Mouse (Mus musculus) urinary bladder, postnatal 36 days (tissue): ENCODE data around the gene Sema4a.

Source experiments
- DNase-seq, 2 experiments: peaks; one replicate each; pipeline ENCODE4 v3.0.0; 2022; ENCODE audit warnings: low spot score in 2 of 2, mixed read lengths in 1 of 2

The Sema4a gene

GRCm38 (mm10) chr3:88460983-88461696, at the start of gene Sema4a:
Gene Sema4a, minus strand, starts transcription at chr3:88461182.
- no peak for DNase-seq

- peak; percentile 88 to 95 for DNase-seq
Measured at GRCm38 (mm10) chr3:88509692-88510420, 48.9 kb upstream of the Sema4a start, which contains the start of gene Lmna. Gene Lmna, minus strand, starts transcription at chr3:88509956.

- no peak for DNase-seq
Measured at GRCm38 (mm10) chr3:88509250-88509649, 48.3 kb upstream of the Sema4a start.

GRCm38 (mm10) chr3:88505765-88506164, 44.8 kb upstream of the Sema4a start:
- no peak for DNase-seq

GRCm38 (mm10) chr3:88505081-88505480, 44.1 kb upstream of the Sema4a start:
- DNase-seq, result no peak

GRCm38 (mm10) chr3:88503881-88504746, 43.1 kb upstream of the Sema4a start:
- DNase-seq, result no peak

- peak in 1 of 2 experiments; percentile 76 for DNase-seq
Measured at GRCm38 (mm10) chr3:88503505-88503863, 42.5 kb upstream of the Sema4a start.

GRCm38 (mm10) chr3:88502641-88503504, 41.9 kb upstream of the Sema4a start:
- DNase-seq, result peak; percentile 87 to 94

GRCm38 (mm10) chr3:88502031-88502571, 41.1 kb upstream of the Sema4a start:
- DNase-seq, result peak in 1 of 2 experiments; percentile 71

- DNase-seq, result no peak
Measured at GRCm38 (mm10) chr3:88501366-88502030, 40.5 kb upstream of the Sema4a start.

GRCm38 (mm10) chr3:88500655-88501365, 39.8 kb upstream of the Sema4a start:
- DNase-seq, result no peak

- DNase-seq, result no peak
Measured at GRCm38 (mm10) chr3:88500087-88500486, 39.1 kb upstream of the Sema4a start.

GRCm38 (mm10) chr3:88499580-88499979, 38.6 kb upstream of the Sema4a start:
- DNase-seq, result no peak

- DNase-seq, result no peak
Measured at GRCm38 (mm10) chr3:88495741-88496415, 34.9 kb upstream of the Sema4a start.

GRCm38 (mm10) chr3:88494836-88495628, 34.0 kb upstream of the Sema4a start:
- peak; percentile 64 to 81 for DNase-seq

- no peak for DNase-seq
Measured at GRCm38 (mm10) chr3:88493706-88494582, 33.0 kb upstream of the Sema4a start.

- no peak for DNase-seq
Measured at GRCm38 (mm10) chr3:88487396-88487795, 26.4 kb upstream of the Sema4a start.
